Mouse (Mus musculus): Measurements from ENCODE around the gene Rlim. TPM values are rescaled to one million over a fixed set of nuclear protein-coding genes. Genes with fewer than 3 reads are reported as not detected.

Gene Rlim
- polyA plus RNA-seq, 1 experiment from 2014 or later = 43.1 TPM

DNA sequence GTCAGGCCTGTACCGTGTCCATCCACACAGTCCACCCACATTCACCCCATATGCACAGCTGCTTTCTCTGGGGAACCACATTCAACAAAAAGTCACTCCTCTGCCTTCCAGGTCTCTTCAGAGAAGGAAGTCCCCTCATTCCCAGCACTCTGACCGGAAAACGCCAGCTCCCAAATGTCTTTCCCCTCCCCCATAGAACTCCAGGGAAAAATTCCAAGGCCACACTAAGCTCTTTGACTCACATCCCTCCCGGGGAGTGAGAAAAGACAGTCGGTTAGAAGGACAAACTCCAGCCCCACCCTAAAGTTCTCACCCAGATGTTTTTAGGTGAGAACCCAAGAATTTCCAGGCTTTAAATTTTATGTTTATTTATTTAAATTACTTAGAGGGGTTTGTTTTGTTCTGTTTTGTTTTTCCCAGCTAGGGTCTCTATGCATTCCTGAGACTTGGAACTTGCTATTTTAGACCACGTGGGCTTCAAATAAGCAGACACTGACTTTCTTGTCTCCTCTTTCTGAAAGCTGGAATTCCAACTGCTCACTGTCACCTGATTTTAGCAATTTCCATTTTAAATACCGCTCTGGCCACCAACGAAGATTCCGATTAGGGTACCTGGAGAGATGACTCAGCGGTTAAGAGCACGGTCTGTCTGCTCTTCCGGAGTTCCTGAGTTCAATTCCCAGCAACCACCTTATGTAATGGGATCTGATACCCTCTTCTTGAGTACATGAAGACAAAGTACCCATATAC is 6.3 kb upstream of the Rlim start:
- Histone ChIP-seq H3K27me3 (ENCODE audit: control insufficient read depth, insufficient read depth, low read length) (no peaks in the 10 kb centered on the region), H3K9ac (replicated peaks; ENCODE audit: low read length) (no peak overlapping the region), H3K9me3 (replicated peaks; ENCODE audit: control insufficient read depth, low read length) (no peaks in the 10 kb centered on the region), H3K36me3 (replicated peaks; ENCODE audit: control insufficient read depth, insufficient read depth, low read depth, low read length) (no peaks in the 10 kb centered on the region), H3K4me2 (ENCODE audit: low read depth, low read length) (no peak overlapping the region), H3K4me1 (ENCODE audit: control insufficient read depth, insufficient read depth, low read length) (no peaks in the 10 kb centered on the region), H3K4me3 (ENCODE audit: low read depth, low read length) (no peak overlapping the region), H3K27ac (replicated peaks; ENCODE audit: low read depth, low read length) (no peak overlapping the region)
- peak; percentile 26 for DNase-seq (ENCODE audit: low spot score)
- 19% methylated on average over 12 of the region's 12 CpGs for WGBS
- no peak for ATAC-seq (replicated peaks; ENCODE audit: insufficient number of reproducible peaks, low FRiP score, low TSS enrichment, low read depth)

DNA sequence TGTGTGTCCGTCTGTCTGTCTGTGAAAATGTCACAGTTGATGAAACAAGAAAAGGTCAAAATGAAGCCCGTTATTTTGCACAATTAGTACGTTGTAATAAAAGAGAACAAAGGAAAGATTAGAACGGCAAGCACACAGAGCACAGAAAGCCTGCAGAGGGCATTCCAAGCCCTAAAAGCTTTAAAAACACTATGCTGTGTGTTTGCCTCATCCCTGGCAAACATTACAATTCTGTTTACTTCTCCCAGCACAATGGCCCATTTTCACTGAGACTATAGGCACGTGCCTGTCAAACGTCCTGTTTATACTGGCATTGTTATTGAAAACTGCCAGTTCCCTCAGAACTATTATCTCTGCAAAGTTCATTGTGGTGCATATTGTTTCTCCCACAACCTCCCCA is 5.1 kb upstream of the Rlim start:
- no peaks in the 10 kb centered on the region for H3K9me3 ChIP-seq (replicated peaks; ENCODE audit: control insufficient read depth, low read length)
- H3K27me3 ChIP-seq (ENCODE audit: control insufficient read depth, insufficient read depth, low read length) = no peaks in the 10 kb centered on the region
- H3K9ac ChIP-seq (replicated peaks; ENCODE audit: low read length) = no peak overlapping the region
- WGBS = 20% methylated on average over 6 of the region's 6 CpGs
- no peaks in the 10 kb centered on the region for H3K4me1 ChIP-seq (ENCODE audit: control insufficient read depth, insufficient read depth, low read length)
- no peak overlapping the region for H3K4me2 ChIP-seq (ENCODE audit: low read depth, low read length)
- DNase-seq (ENCODE audit: low spot score) = no peak
- H3K4me3 ChIP-seq (ENCODE audit: low read depth, low read length) = no peak overlapping the region
- no peaks in the 10 kb centered on the region for H3K36me3 ChIP-seq (replicated peaks; ENCODE audit: control insufficient read depth, insufficient read depth, low read depth, low read length)
- no peak for ATAC-seq (replicated peaks; ENCODE audit: insufficient number of reproducible peaks, low FRiP score, low TSS enrichment, low read depth)
- no peak overlapping the region for H3K27ac ChIP-seq (replicated peaks; ENCODE audit: low read depth, low read length)

- Histone ChIP-seq H3K36me3 (replicated peaks; ENCODE audit: control insufficient read depth, insufficient read depth, low read depth, low read length) (no peaks in the 10 kb centered on the region), H3K27me3 (ENCODE audit: control insufficient read depth, insufficient read depth, low read length) (no peaks in the 10 kb centered on the region), H3K4me1 (ENCODE audit: control insufficient read depth, insufficient read depth, low read length) (no peaks in the 10 kb centered on the region), H3K4me3 (ENCODE audit: low read depth, low read length) (no peak overlapping the region), H3K9ac (replicated peaks; ENCODE audit: low read length) (no peak overlapping the region), H3K4me2 (ENCODE audit: low read depth, low read length) (no peak overlapping the region), H3K27ac (replicated peaks; ENCODE audit: low read depth, low read length) (no peak overlapping the region), H3K9me3 (replicated peaks; ENCODE audit: control insufficient read depth, low read length) (no peaks in the 10 kb centered on the region)
- ATAC-seq (replicated peaks; ENCODE audit: insufficient number of reproducible peaks, low FRiP score, low TSS enrichment, low read depth) (no peak), DNase-seq (ENCODE audit: low spot score) (no peak)
- 25% methylated on average over 5 of the region's 5 CpGs for WGBS
Measured at GRCm38 (mm10) chrX:103984992-103985391, 3.9 kb upstream of the Rlim start.

DNA sequence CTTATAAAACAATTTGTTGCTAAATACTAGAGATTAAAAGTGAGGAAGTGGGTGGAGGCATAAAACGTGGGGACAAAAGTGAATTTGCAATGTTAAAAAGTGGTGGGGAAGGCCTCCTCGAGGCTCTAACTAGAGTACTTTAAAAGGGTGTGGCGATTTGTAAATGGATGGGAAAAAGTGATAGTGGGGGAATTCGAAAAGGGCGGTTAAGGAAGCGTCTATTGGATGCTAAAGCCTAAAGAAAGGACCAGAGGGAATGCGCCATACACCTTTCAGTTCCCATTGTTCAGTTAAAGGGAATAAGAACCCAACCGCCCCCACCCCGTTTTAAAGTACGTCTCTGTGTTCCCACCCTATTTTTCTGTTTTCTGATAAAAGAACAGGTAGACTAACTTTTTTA is 722 bp upstream of the Rlim start:
- no peak for DNase-seq (ENCODE audit: low spot score)
- no peak overlapping the region for H3K4me3 ChIP-seq (ENCODE audit: low read depth, low read length)
- no peak overlapping the region for H3K9ac ChIP-seq (replicated peaks; ENCODE audit: low read length)
- ATAC-seq (replicated peaks; ENCODE audit: insufficient number of reproducible peaks, low FRiP score, low TSS enrichment, low read depth) = no peak
- H3K36me3 ChIP-seq (replicated peaks; ENCODE audit: control insufficient read depth, insufficient read depth, low read depth, low read length) = no peaks in the 10 kb centered on the region
- 87% methylated on average over 10 of the region's 10 CpGs for WGBS
- no peak overlapping the region for H3K27ac ChIP-seq (replicated peaks; ENCODE audit: low read depth, low read length)
- no peaks in the 10 kb centered on the region for H3K4me1 ChIP-seq (ENCODE audit: control insufficient read depth, insufficient read depth, low read length)
- no peaks in the 10 kb centered on the region for H3K27me3 ChIP-seq (ENCODE audit: control insufficient read depth, insufficient read depth, low read length)
- H3K4me2 ChIP-seq (ENCODE audit: low read depth, low read length) = no peak overlapping the region
- H3K9me3 ChIP-seq (replicated peaks; ENCODE audit: control insufficient read depth, low read length) = no peaks in the 10 kb centered on the region

DNA sequence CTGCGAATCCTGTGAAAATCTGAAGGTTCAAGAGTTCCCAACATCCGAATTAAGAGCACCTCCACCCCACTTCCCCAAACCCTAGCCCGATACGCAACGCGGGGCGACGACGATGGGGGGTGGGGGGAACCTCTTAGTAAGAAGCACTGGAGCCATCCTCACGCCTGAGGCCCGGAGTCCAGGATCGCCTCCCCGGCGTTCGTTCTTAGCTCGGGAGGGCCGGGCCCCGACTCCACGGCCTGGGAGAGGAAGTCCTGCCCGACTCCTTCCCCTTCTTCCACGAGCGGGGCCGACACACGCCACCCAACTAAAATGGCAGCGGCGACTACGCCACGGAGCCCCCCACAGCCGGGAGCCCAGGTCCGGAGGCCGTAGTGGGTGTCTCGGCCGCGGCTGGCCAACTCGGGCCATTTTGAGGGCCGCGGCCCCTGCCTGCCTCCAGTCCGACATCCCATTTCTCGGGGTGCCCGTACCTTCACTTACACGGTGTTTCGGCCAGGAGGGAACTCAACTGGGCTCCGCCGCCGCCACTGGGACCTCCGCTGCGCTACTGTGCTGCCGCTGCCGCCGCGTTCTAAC is 405 bp downstream of the Rlim start:
- Histone ChIP-seq H3K27me3 (ENCODE audit: control insufficient read depth, insufficient read depth, low read length) (no peaks in the 10 kb centered on the region), H3K36me3 (replicated peaks; ENCODE audit: control insufficient read depth, insufficient read depth, low read depth, low read length) (no peaks in the 10 kb centered on the region), H3K9me3 (replicated peaks; ENCODE audit: control insufficient read depth, low read length) (no peaks in the 10 kb centered on the region), H3K27ac (replicated peaks; ENCODE audit: low read depth, low read length) (peak overlapping the region; percentile 65; the same call in 1 of the 2 replicates), H3K4me3 (ENCODE audit: low read depth, low read length) (peak overlapping the region; percentile 73), H3K9ac (replicated peaks; ENCODE audit: low read length) (peak overlapping the region; percentile 82), H3K4me2 (ENCODE audit: low read depth, low read length) (0 out of 2 replicates have a peak overlapping the region, but pooled peaks have one; percentile 7), H3K4me1 (ENCODE audit: control insufficient read depth, insufficient read depth, low read length) (no peaks in the 10 kb centered on the region)
- WGBS = 20% methylated on average over 43 of the region's 51 CpGs
- DNase-seq (ENCODE audit: low spot score) (peak; percentile 5), ATAC-seq (replicated peaks; ENCODE audit: insufficient number of reproducible peaks, low FRiP score, low TSS enrichment, low read depth) (peak; percentile 51)

GRCm38 (mm10) chrX:103980036-103980435 is 1.0 kb downstream of the Rlim start:
- H3K36me3 ChIP-seq (replicated peaks; ENCODE audit: control insufficient read depth, insufficient read depth, low read depth, low read length) = no peaks in the 10 kb centered on the region
- peak overlapping the region; percentile 39 for H3K4me2 ChIP-seq (ENCODE audit: low read depth, low read length)
- 8% methylated on average over 12 of the region's 12 CpGs for WGBS
- no peaks in the 10 kb centered on the region for H3K27me3 ChIP-seq (ENCODE audit: control insufficient read depth, insufficient read depth, low read length)
- H3K9ac ChIP-seq (replicated peaks; ENCODE audit: low read length) = peak overlapping the region; percentile 82
- H3K4me3 ChIP-seq (ENCODE audit: low read depth, low read length) = peak overlapping the region; percentile 73
- ATAC-seq (replicated peaks; ENCODE audit: insufficient number of reproducible peaks, low FRiP score, low TSS enrichment, low read depth) (no peak), DNase-seq (ENCODE audit: low spot score) (peak; percentile 65)
- no peak overlapping the region for H3K27ac ChIP-seq (replicated peaks; ENCODE audit: low read depth, low read length)
- H3K9me3 ChIP-seq (replicated peaks; ENCODE audit: control insufficient read depth, low read length) = no peaks in the 10 kb centered on the region
- H3K4me1 ChIP-seq (ENCODE audit: control insufficient read depth, insufficient read depth, low read length) = no peaks in the 10 kb centered on the region

GRCm38 (mm10) chrX:103939701-103940100 is 41.4 kb downstream of the Rlim start:
- no peaks in the 10 kb centered on the region for H3K9me3 ChIP-seq (replicated peaks; ENCODE audit: control insufficient read depth, low read length)
- H3K4me1 ChIP-seq (ENCODE audit: control insufficient read depth, insufficient read depth, low read length) = no peaks in the 10 kb centered on the region
- H3K4me3 ChIP-seq (ENCODE audit: low read depth, low read length) = no peak overlapping the region
- H3K27me3 ChIP-seq (ENCODE audit: control insufficient read depth, insufficient read depth, low read length) = peaks cover 5% of the 10 kb centered on the region; the same call in 1 of the 2 replicates
- no peak for ATAC-seq (replicated peaks; ENCODE audit: insufficient number of reproducible peaks, low FRiP score, low TSS enrichment, low read depth)
- no peak overlapping the region for H3K9ac ChIP-seq (replicated peaks; ENCODE audit: low read length)
- H3K4me2 ChIP-seq (ENCODE audit: low read depth, low read length) = no peak overlapping the region
- WGBS = 95% methylated on average over 3 of the region's 3 CpGs
- DNase-seq (ENCODE audit: low spot score) = no peak
- no peaks in the 10 kb centered on the region for H3K36me3 ChIP-seq (replicated peaks; ENCODE audit: control insufficient read depth, insufficient read depth, low read depth, low read length)
- H3K27ac ChIP-seq (replicated peaks; ENCODE audit: low read depth, low read length) = no peak overlapping the region

- Histone ChIP-seq H3K27me3 (ENCODE audit: control insufficient read depth, insufficient read depth, low read length) (peaks cover 2% of the 10 kb centered on the region; the same call in 1 of the 2 replicates), H3K9ac (replicated peaks; ENCODE audit: low read length) (no peak overlapping the region), H3K36me3 (replicated peaks; ENCODE audit: control insufficient read depth, insufficient read depth, low read depth, low read length) (no peaks in the 10 kb centered on the region), H3K27ac (replicated peaks; ENCODE audit: low read depth, low read length) (no peak overlapping the region), H3K9me3 (replicated peaks; ENCODE audit: control insufficient read depth, low read length) (no peaks in the 10 kb centered on the region), H3K4me2 (ENCODE audit: low read depth, low read length) (no peak overlapping the region), H3K4me1 (ENCODE audit: control insufficient read depth, insufficient read depth, low read length) (no peaks in the 10 kb centered on the region), H3K4me3 (ENCODE audit: low read depth, low read length) (no peak overlapping the region)
- DNase-seq (ENCODE audit: low spot score) (peak; percentile 21), ATAC-seq (replicated peaks; ENCODE audit: insufficient number of reproducible peaks, low FRiP score, low TSS enrichment, low read depth) (no peak)
- WGBS = 28% methylated on average over 3 of the region's 3 CpGs
Measured at GRCm38 (mm10) chrX:103937333-103937732, 43.8 kb downstream of the Rlim start.
